Mouse (Mus musculus): ENCODE measurements around the gene Glb1.

DNA sequence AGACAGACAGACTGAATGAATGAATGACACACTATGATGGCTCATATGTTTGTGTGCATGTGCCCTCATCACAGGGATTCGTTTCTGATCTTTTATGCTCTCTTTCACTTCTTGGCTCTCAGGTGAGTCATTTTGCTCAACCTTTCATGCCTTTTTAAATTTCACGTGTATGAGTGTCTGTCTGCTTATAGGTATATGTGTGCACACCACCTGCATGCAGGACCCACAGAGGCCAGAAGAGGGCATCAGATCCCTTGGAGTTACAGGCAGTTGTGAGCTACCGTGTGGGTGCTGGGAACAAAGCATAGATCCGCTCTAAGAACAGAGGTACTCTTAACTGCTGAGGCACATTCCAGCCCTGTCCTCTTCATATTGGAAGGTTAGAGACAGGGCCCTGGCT is 67.8 kb downstream of the Glb1 start:
- TF ChIP-seq CTCF (IDR thresholded peaks at IDR 0.05; ENCODE audit: borderline replicate concordance, insufficient read depth, low read depth, low read length): no peak
- TF ChIP-seq POLR2A (IDR thresholded peaks at IDR 0.05; ENCODE audit: borderline replicate concordance, insufficient read depth, low read length): no peak
